Mouse (Mus musculus): Measurements from ENCODE around the gene Txlnb.

DNA sequence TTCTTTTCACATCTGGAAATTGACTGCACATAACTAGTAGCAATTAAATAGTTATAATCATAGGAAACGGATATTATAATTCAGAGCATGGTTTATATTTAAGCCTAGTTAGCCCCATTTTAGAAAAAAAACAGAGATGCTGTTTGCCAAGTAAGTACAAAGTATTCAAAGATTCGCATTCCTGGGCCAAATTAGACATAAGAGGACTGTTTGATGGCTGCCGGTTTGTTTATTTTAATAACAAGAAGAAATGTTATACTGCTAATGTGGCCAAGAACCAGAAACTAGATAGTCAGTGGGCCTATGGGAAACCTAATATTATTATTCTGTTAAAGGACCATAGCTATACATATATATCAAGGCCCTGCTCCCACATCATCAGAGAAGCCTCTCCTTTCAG lies 9.3 kb upstream of the Txlnb start:
- no peak for TF ChIP-seq CTCF (IDR thresholded peaks at IDR 0.05; ENCODE audit: extremely low read depth, insufficient read depth, low read length)
- TF ChIP-seq POLR2A (IDR thresholded peaks at IDR 0.05; ENCODE audit: extremely low read depth, insufficient read depth, low read length), result no peak

All from cortical plate, adult 2 months (tissue).